Mouse (Mus musculus) cerebellum, adult 2 months (tissue): ENCODE measurements around the gene Acvr2a.

ENCODE experiments used
- CTCF ChIP-seq: fragments of 200-500 bp; IDR thresholded peaks from 2 replicates; pipeline ENCODE4 v1.5.1; 2011; ENCODE audit warnings: low read depth, mild to moderate bottlenecking, control low read depth, low read length, moderate library complexity, borderline replicate concordance; ENCODE audit not compliant: insufficient read depth
- POLR2A ChIP-seq: fragments of 200-500 bp; IDR thresholded peaks from 2 replicates; pipeline ENCODE4 v1.6.1; 2011; ENCODE audit warnings: low read length, control low read depth, borderline replicate concordance; ENCODE audit not compliant: insufficient read depth

DNA sequence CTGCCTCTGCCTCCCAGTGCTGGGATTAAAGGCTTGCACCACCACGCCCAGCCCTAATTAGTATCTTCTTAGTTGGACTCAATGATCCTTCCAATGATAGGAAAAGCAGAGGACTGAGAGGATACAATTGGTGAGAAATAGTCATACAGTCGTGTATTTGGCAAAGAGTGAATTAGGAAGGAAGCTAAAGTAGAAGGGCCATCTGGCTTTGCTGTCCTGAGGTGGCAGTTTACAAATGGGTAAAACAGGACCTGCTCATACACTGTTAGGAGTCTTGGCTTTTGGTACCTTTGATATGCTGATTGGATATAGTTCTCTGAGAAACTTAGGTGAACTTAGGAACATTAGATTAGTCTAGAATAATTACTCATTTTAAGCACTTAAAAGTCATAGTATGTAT lies 16.6 kb downstream of the Acvr2a start:
- TF ChIP-seq CTCF (no peak), POLR2A (no peak)
